Mouse (Mus musculus): ENCODE data around the gene Dctn1.

- TF ChIP-seq POLR2A (IDR thresholded peaks at IDR 0.05; ENCODE audit: insufficient read depth, low read depth, low read length) (0 out of 2 replicates have a peak, but pooled peaks have one; percentile 15), CTCF (IDR thresholded peaks at IDR 0.05) (no peak)
These were observed 47.4 kb upstream of the Dctn1 start for GRCm38 (mm10) chr6:83118369-83118768.

All from heart, adult 2 months (tissue).